Mouse (Mus musculus) layer of hippocampus, postnatal 36 days (tissue): Measurements from ENCODE around the gene Evc. TPM values are rescaled to one million over a fixed set of nuclear protein-coding genes. Genes with fewer than 3 reads are reported as not detected.

Experiments used
- DNase-seq, 2 experiments: peaks; one replicate each; pipeline ENCODE4 v3.0.0; 2022
- total RNA-seq, 2 experiments: library from RNA; stranded (reverse); gene quantifications; 2 replicates each; pipeline ENCODE4 v1.2.3; 2021

Evc gene
- 10 to 100 TPM; 12.2 to 12.9 TPM for total RNA-seq

DNA sequence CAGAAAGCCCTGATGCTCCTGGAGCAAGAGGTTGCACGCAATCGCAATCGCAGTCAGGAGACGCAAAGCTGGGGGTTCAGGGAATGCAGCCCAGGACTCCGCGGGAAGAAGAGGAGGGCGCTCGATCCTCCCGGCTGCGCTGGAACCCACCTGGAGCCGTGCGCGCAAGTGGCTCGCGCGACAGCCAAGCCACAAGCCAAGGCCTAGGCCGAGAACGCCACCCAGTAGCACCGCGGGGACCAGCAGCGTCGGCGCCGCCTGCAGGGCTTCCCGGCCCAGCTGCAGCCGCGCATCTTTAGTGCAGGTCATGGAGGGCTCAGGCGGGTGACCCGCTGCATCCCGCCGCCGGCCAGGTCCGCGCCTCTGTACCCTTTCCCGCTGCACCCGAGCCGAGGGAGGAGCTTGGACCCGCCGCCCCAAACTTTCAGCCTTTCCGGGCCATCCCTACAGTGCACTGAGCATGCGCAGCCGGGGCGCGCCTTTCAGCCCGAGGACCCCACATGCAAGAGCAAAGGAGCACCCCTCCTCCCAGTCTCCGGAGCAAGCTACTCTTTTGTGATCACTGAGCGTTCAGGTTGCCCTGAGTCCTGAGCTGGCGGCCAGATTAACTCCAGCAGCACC, at the start of gene Evc:
TSS of gene Evc (minus strand) at position 410 of the 621 bp plus-strand sequence.
- peak; percentile 47 to 54 for DNase-seq

DNA sequence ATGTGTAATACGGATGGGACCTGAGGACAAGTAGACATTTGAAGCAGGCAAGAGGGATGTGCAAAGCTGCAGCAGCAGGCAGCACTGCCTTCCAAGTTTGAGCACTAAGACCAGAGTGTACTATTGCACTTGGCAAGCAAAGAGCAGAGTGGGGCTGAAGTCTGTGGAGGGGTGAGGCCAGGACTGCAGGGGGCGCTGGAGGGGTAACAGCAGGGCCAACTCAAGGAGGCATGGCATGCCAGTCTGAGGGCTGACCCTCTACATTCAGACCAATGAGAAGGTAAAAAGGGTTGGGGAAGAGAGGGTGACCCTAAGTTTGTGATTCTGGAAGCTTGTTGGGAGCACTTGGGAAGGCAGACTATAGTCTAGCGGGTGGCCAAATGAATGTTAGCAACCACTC, 46.9 kb upstream of the Evc start:
- DNase-seq = no peak

DNA sequence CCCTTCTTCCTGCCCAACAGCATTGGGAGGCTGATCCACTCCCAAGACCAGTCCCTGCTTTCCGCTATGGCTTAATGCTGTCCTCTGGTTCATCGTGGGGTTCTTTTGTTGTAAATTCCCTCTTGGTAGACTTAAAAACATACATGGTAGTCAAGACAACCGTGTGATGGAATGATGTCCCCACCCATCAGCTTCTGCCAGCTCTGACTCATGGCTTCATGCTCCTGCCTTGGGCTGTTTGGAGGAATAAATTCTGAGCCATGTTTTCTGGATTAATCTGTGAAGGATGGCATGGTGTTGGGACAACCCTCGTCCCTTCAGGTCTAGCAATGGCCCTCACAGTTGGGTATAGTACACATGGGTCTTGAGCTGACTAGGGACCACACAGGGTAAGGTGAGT, 43.9 kb upstream of the Evc start:
- DNase-seq = no peak

DNA sequence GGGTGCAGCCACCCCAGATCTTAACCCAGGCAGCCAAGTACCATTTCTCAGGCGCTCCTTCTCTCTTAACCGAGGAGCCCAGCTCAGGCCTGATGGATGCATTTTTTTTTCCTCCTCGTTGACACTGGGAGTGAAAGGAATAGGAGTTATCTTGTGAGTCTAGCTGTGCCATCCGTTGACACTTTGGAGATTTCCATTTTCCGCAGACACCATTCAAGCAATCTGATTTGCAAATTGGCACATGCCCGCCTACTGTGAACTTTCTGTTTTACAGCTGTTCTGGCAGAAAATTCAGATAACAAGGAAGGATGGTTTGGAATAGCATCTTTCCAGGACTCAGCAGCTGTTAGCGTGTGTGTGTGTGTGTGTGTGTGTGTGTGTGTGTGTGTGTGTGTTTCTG, 40.7 kb upstream of the Evc start:
- no peak for DNase-seq

DNA sequence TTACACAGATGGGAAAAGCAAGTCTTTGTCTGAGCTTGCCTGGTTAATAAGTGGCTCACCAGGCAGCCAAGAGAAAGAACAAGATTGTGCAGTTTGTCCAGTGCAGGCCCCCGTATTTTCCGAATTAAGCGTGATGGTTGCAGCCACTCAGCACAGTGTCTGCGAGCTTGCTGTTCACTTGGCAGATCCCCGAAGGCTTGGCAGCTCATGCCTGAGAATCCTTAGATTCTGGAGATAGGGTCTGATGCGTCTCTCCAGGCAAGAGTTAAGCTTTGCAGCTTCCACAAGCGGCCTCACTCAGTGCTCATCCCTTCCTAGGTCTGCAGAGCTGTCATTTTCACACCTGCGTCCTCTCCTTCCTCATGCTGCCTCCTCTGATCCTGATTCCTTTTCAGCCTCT, 32.1 kb upstream of the Evc start:
- DNase-seq = no peak

DNA sequence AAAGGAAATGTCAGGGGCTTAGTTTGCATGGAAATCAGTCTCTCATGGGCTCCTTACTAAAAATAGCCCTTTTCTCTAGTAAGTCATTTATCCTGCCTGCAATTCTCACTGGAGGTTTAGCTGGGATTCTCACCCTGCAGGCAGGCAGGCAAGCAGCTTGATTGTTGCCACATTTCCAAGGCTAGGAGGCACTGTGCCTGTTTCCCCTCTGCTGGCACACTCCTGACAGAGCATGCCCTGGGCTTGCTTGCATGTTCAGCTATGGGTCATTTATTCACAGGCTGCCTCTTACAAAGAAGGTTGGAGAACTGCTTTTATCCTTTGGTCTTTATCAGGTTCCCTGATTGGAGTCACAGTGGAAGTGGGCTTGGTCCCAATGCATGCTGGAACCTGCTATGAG, 29.1 kb upstream of the Evc start:
- no peak for DNase-seq

DNA sequence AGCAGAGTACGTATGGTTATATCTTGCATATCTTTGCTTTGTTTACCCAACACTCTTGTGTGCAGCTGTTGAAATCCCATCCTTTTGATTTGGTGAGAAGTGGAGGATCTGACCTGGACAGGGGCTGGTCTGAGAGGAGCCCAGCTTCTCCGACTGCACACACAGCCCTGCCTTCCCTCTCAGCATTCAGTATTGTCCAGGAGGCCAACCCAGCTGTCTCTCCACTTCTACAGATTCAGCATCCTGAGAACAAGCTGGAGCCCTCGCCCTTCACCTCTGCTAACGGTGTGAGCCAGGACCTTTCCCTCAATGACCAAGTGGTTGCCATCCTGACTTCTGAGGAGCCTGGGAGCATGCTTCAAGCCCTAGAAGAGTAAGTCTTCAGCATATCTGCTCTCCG, 26.6 kb upstream of the Evc start:
- DNase-seq = no peak

DNA sequence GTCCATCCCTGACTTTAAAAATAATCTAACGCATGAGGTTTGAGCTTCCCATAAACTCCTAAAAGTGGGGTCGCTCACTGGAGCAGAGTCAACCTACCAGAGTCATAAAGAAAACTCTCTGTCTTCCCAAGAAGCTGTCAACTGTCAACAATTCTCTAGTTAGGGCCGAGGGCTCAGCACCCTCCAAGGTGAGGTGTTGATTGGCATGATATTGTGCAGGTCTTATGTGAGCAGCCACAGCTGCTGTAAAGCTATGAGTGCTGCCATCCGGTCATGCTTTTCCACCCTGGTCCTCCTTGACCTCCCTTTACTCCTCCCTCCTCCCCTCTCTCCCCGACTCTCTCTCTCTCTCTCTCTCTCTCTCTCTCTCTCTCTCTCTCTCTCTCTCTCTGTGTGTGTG, 25.9 kb upstream of the Evc start:
- DNase-seq = no peak

DNA sequence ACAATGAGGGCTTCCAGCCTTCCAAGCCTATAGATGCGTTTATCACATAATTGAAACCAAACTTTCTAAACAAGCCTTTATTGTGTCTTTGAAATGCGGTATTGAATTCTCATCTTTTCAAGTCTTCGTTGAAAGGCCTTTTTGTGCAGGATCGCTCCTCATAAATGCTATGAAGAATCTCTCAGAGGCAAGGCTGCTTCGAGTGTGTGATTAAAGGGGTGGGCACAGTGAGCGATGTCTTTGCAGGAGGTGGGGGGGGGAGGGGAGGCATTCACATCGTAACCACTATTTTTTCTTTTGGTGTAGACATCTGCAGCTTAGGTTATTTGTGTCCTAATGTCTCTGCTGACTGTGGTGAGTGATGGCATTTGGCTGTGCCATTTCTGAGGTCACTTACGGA, 19.3 kb upstream of the Evc start:
- DNase-seq = no peak

DNA sequence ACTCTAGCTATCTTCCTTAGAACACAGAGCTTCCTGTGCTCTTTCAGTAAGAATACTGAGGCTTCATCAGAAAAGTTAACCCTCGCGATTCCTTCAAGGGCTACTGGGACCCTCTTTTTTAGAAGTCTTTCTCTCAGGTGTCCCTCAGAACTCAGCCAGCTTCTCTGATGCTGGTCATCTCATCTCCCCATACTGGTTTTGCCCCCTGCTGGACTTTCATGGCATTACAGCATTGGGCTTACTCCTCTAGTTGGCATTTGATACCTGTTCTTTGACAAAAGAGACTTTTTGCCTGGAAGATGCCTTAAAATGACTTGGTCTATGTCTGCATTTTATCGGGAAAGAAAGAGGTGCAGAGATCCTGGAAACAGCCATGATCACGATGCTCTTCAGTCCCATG, 17.7 kb upstream of the Evc start:
- peak in 1 of 2 experiments; percentile 41 for DNase-seq

DNA sequence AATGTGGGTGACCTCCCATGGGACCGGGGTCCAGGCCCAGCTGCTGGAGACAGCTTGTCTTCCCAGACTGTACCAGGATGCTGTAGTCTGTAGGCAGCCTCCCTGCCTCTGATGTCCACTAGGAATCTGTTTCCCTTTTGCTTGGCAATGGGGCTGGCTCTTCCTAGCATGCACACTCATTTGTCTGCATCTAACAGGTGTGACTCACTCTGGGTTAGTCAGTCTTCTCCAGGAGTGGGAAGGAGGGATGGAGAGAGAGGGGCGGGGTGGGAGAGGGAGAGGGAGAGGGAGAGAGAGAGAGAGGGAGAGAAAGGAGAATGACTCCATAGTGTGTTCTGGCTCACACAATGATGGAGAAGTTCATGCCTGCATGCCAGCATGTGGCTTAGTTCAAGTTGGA, 15.1 kb upstream of the Evc start:
- DNase-seq = no peak

DNA sequence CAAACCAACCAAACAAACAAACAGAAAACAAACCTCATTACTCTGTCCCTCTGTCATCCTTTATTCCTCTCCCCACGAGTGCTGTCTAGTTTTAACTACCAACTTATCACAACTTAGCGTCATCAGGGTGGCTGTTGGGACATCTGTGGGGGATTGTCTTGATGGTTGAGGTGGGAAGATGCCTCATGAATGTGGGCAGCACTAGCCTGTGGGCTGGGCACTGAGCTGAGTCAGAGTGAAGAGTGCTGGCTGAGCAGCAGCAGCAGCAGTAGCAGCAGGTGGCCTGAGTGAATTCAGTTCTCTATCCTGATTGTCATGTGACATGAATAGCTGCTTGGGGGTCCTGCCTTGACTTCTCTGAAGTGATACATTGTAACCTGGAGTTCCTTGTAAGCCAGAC, 7.3 kb upstream of the Evc start:
- no peak for DNase-seq

DNA sequence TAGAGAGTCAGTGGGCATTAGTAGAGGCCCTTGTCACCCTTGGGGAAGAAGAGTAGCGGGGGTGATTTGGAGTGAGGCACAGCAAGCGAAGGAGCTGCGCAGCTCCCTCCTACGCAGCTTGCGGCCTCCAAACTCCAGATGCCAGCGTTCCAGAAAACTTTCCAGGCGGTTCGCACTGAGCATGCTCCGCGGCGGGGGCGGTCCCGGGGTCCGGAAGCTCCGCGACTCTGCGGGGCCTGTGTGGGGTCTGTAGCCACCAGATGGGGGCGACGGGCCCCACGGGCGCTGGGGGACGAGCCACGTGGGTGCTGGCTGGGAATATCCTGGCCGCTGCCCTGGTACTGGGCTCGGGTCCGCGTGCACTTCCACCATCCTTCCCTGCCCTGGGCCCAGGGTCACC, 1.6 kb upstream of the Evc start, which contains the start of gene Evc2:
TSS of gene Evc2 (plus strand) at position 212 of the 400 bp plus-strand sequence.
- peak; percentile 75 to 78 for DNase-seq

DNA sequence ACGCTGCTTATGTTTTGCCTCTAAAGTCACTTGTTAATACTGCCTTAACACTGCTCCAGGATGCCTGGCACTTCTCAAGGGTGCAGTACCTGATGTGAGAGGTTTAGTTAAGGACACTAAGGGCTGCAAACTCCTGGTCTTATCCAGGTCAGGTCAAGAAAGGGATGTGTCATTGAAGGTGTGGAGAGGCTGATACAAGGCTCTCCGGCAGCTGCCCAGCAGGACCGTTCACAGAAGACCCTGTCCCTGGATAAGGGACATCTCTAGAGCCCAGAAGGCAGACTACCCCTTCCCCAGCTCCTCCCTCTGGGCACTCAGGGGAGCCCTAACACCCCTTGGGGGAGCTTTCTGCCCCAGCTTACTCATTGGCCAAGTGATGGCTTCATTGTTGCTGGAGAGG, 1.0 kb upstream of the Evc start:
- DNase-seq = no peak

DNA sequence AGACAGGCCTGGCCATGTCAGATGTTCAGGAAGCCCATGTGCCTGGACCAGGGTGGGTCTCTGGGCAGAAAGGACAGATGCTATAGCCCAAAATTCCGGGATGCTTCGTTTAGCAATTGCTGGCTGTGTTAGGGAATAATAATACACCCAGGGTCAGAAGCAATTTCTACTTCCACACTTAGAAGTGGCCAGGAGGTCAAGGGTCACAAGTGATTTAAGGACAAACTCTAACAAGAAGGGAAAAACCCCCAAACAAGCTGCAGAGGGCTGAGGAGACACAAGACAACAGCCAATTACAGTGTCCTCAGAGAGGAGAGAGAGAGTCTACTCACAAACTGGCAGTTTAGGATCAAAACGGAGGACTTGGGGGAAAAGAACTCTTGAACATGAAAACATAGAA, 1.6 kb downstream of the Evc start:
- DNase-seq = no peak

DNA sequence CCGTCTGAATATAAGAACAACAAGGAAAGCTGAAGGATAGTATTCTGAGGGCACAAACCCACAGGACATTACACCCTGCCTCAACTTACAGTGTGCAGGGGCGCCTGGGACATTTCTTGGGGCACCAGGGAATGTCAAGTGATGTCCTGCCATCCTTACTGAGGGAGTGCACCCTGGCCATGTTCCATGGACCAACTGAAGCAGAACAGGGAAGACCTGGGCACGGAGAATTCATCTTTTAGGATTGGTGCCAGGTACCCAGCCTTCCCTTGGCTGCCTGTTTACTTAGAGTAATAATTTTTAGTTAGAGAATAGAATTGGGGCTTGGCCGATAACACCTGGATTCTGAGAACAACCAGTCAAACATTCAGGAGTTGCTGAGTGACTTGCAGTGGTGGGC, 4.6 kb downstream of the Evc start:
- no peak for DNase-seq

DNA sequence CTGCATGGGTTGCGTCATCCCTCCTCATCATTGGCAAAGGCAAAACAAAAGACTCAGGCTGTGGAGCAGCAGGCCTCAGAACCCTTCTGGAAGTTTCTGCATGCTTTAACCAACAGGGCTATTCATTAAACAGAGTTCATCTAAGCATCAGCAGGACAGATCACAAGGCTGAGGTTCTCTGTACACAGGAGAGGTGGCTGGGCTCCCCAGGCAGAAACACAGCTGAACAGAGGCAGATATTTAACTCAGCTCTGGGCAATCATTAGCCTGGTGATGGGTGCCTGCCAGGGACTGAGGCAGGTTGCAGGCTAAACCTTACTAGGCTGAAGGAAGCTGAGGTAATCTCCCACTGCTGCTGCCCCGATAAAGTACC, 5.6 kb downstream of the Evc start:
- DNase-seq = no peak

DNA sequence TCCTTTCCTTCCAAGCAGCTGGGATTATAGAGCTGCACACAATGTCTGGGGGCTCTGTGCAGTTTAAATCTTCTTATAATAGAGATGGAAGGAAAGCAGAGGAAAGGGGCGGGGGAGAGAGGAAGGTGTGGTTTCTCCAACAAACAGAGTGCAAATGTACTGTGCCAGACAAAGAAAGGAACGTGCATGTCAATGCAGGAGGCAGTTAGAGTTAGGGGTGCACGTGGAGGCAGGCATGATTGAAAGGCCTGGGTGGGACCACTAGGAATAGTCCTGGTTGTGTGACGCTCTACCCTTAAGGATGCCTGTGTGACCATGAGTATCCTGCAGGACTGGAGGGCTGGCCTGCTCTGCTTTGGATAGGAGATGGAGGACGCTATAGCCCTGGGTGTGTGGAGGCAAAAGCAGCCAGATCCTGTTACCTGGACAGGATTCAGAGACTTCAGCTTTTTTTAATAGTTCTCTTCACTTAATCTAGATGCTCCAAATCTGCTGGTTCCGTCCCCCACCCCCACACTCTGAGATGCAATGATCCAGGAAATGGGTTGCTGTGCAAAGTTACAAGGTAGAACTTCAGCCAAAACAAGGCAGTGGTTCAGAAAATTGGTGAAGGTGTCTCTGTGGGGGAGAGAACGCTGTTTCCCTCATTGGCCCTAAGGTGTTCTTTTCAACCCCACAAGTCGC, 6.1 kb downstream of the Evc start:
- DNase-seq = no peak

DNA sequence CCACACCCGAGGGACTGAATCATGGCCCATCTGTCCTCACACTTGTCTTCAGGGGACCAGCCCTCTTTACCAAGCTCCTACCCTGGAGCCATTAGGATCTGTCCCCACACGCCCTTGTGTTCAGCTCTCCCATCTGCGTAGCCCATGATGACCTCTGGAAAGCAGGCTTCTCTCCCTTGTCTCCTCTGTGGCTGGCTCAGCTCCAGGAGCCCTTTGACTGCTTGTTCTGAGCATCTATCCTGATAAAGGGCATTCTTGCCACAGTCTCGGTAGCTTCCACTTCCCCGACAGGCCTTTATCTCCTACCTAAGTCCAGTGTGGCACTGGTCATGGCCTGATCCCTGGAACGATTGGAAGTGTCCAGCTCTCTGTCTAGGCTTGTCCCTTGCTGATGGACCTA, 10.0 kb downstream of the Evc start:
- DNase-seq = no peak

DNA sequence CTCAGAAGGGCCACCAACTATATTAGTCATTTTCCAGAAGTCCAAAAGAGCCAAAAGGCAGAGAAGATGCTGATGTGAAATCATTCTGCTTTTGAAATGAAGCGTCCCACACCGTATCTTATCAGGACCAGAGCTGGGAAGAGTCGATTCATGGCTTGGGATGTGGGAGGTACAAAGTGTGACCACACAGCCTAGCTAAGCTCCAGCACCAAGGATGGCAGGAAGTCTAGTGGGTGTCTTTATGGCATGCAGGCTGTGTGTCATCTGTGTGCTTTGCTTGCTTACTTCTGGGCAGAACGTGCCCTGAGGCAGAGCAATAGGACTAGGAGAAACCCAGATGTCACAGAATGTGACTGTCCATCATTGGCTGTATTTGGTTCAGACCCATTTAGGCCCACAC, 15.9 kb downstream of the Evc start:
- no peak for DNase-seq

DNA sequence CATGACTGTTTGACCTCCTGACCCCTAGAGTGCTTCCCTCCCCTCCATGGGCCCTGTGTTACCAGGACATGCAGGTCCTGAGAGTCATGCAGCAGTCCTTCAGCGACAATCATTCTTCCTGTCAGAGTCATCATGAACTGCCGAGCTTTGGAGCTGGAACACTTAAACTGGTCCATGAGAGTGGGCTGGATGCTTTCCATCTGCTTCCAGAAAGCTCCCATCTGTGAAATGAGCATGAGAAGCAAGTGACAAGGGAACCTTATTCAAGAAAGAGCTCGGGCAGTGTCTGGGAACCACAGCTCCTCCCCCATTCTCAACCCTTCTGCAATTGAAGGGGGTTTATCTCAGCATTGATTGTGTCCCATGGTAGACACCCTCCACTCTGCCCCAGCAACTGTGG, 16.5 kb downstream of the Evc start:
- DNase-seq = peak in 1 of 2 experiments; percentile 48

DNA sequence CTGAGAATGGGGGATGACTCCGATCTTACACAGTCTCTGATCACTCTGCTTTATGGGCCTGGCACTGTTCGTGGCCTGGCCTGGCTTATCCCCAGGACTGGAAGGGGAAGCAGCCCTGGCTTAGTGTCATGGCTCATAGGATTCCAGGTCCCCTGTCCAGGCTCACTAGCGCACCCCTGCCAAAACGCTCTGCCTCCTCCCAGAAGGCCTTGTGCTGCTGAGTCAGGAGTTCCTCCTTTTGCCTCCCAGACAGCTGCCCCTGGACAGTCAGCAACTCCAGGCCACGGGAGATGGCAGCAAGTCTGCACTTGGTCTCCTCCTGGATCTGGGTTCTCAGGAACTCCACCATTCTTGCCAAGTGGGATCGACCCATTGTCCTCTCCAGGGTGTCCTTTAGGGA, 18.0 kb downstream of the Evc start:
- DNase-seq = no peak

DNA sequence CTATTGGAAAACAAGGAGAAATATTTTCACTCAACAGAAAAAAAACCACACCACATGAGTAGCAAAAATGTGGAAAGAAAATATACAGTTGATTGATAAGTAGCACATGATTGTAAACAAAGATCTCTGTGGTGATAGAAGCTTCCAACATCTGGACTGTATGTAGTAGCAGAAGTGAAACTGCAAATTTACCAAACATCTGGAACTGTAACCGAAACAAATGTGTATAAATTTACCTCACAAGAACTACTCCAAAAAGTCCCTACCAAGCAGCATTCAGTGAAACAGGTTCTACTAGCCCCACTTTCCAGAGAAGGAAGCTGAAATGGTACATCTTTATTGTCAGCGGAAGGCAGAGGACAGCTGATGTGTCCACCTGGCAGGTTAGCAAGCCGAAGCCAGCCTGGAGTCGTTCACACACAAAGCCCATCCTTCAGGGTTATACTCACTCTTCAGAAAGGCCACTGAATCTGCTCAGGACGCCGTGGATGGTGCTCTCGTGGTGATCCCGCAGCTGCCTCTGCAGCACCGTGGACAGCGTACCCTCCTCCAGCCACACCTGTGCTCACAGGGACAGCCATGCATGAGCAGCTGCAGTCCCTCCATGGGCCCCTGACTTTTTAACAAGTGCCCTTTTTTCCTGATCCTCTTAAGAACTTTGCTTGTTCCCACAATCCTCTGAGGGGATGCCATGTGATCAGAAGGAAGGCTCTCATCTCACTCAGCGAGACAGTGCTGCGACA, 23.5 kb downstream of the Evc start:
- DNase-seq = no peak

DNA sequence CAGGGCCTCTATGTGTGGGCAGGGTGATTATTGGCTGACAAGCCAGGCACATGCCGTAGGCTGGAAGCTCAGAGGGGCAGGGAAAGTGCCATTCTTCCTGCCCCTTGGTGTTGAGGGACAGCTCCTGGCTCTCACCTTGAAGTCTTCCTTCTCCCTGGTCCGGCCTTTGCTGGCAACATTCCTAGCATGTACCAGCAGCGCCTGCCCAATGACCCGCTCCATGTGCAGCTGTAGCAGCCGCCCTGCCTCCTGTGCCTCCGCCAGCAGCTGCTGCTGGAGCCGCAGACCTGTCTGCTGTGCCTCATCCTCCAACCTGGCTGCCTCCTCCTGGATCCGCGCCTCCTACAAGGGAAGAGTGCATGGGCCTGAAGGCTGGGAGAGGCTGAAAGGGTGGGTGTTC, 26.7 kb downstream of the Evc start:
- no peak for DNase-seq
